In genomic region chrX:36843346-36843990, GRCm38 (mm10) we compare ENCODE assay signal across 18 mouse cellular contexts. TPM values are rescaled to one million over a fixed set of nuclear protein-coding genes. Genes with fewer than 3 reads are reported as not detected.
A peak's percentile ranks its signal among the peaks of the same experiment; 100 is the strongest.
DNase-seq lines count a peak whose midpoint lies in the region; ATAC-seq lines count a peak whose summit lies in the region.
"Had no signal": no experiment of that assay in that cellular context is flagged by ENCODE, and none has a peak within 500 bp of the region (broad histone marks: within the 10 kb centered on the region; RNA-seq: fewer than 3 reads in every experiment).

No protein-coding gene starts in this region.

- ATAC-seq in granulocyte monocyte progenitor cell, adult 5-6 weeks (replicated peaks; ENCODE audit: poor library complexity, severe bottlenecking) = peak; percentile 87
- ATAC-seq: CD4-positive, CD25-positive, alpha-beta regulatory T cell, adult 4 months had no signal

- peak; percentile 46 for DNase-seq in adrenal gland, adult 2 months
- DNase-seq in adrenal gland, adult 18-20 months (ENCODE audit: low spot score in 2 of 2) = no peak
- peak; percentile 40 for DNase-seq in testis, postnatal 10 days (ENCODE audit: low spot score)
- DNase-seq in testis, postnatal 14 days (ENCODE audit: low spot score) = no peak
- no peak for DNase-seq in layer of hippocampus, postnatal 25 days (ENCODE audit: extremely low spot score in 1 of 2, low spot score in 1 of 2)
- DNase-seq in frontal cortex, postnatal 10 days (ENCODE audit: low spot score in 2 of 2) = no peak
- no peak for DNase-seq in lung, postnatal 36 days
- DNase-seq: cerebellum, adult 9-10 months; gastrocnemius, adult 2 months; heart, postnatal 4 days; kidney, adult 2 months; lung, adult 18-20 months; lung, postnatal 10 days; midbrain, embryonic 14.5 days; right cerebral cortex, postnatal 14 days; thymus, postnatal 4 days had no signal

RNA-seq across cellular contexts. Expression of gene Ube2a, which starts 30.2 kb away (rescaled TPM):
- 10 to 100 TPM; 66.8 to 74.4 TPM for total RNA-seq in adrenal gland, adult 2 months (2021)
- polyA plus RNA-seq in adrenal gland, adult 2 months (2012; rRNA removed) = 33.2 and 38.6 TPM in 2 replicates
- total RNA-seq in adrenal gland, adult 18-20 months (2021) = 10 to 100 TPM; 57.3 to 74.1 TPM
- 108 and 126 TPM in 2 replicates for total RNA-seq in granulocyte monocyte progenitor cell, adult 5-6 weeks (2014; fragmentation: Nextera tagmentation)
- total RNA-seq in granulocyte monocyte progenitor cell, adult 5-6 weeks (2017) = 12.7 and 28.0 TPM in 2 replicates
- 10 to 100 TPM; 55.8 to 61.8 TPM for total RNA-seq in layer of hippocampus, postnatal 25 days (2021)

RNA-seq across cellular contexts. Expression of gene C330007P06Rik, which starts 30.4 kb away (rescaled TPM):
- 10 to 100 TPM; 47.8 to 56.8 TPM for total RNA-seq in adrenal gland, adult 2 months (2021)
- 8.8 and 10.1 TPM in 2 replicates for polyA plus RNA-seq in adrenal gland, adult 2 months (2012; rRNA removed)
- 10 to 100 TPM; 48.6 to 50.9 TPM for total RNA-seq in adrenal gland, adult 18-20 months (2021)
- total RNA-seq in granulocyte monocyte progenitor cell, adult 5-6 weeks (2014; fragmentation: Nextera tagmentation) = 26.3 and 26.8 TPM in 2 replicates
- total RNA-seq in granulocyte monocyte progenitor cell, adult 5-6 weeks (2017) = 70.1 and 71.1 TPM in 2 replicates
- total RNA-seq in layer of hippocampus, postnatal 25 days (2021) = 10 to 100 TPM; 37.0 to 39.3 TPM

RNA-seq across cellular contexts. Expression of gene Slc25a5, which starts 48.0 kb away (rescaled TPM):
- total RNA-seq in adrenal gland, adult 2 months (2021) = 100 to 1,000 TPM; 382 to 504 TPM
- polyA plus RNA-seq in adrenal gland, adult 2 months (2012; rRNA removed) = 261 and 313 TPM in 2 replicates
- total RNA-seq in adrenal gland, adult 18-20 months (2021) = 100 to 1,000 TPM; 441 to 551 TPM
- total RNA-seq in granulocyte monocyte progenitor cell, adult 5-6 weeks (2014; fragmentation: Nextera tagmentation) = 933 and 1,044 TPM in 2 replicates
- total RNA-seq in granulocyte monocyte progenitor cell, adult 5-6 weeks (2017) = 865 and 1,012 TPM in 2 replicates
- 100 to 1,000 TPM; 334 to 370 TPM for total RNA-seq in layer of hippocampus, postnatal 25 days (2021)

RNA-seq across cellular contexts. Expression of gene Nkrf, which starts 59.2 kb away (rescaled TPM):
- 10 to 100 TPM in 1 of 2 experiments, 1 to 10 TPM in 1; 9.2 to 15.3 TPM for total RNA-seq in adrenal gland, adult 2 months (2021)
- polyA plus RNA-seq in adrenal gland, adult 2 months (2012; rRNA removed) = 0.09 and 0.12 TPM in 2 replicates
- total RNA-seq in adrenal gland, adult 18-20 months (2021) = 10 to 100 TPM; 11.8 to 13.4 TPM
- total RNA-seq in granulocyte monocyte progenitor cell, adult 5-6 weeks (2014; fragmentation: Nextera tagmentation) = 17.9 and 19.6 TPM in 2 replicates
- 12.9 and 14.1 TPM in 2 replicates for total RNA-seq in granulocyte monocyte progenitor cell, adult 5-6 weeks (2017)
- total RNA-seq in layer of hippocampus, postnatal 25 days (2021) = 10 to 100 TPM; 31.8 to 32.4 TPM

Comparison
In these comparisons a context has a peak if more than half of its experiments do, and no peak if none do; other contexts are left out.
1. DNase-seq: peak in adrenal gland, adult 2 months (single experiment) and testis, postnatal 10 days (single experiment); none in adrenal gland, adult 18-20 months (0 of 2), testis, postnatal 14 days (single experiment), layer of hippocampus, postnatal 25 days (0 of 2), frontal cortex, postnatal 10 days (0 of 2) and lung, postnatal 36 days (single experiment).